Mouse (Mus musculus) erythroid progenitor cell, adult 5-6 weeks (primary cell): ENCODE results near the gene Ptch1. TPM values are rescaled to one million over a fixed set of nuclear protein-coding genes. Genes with fewer than 3 reads are reported as not detected.

Experiments used
- ATAC-seq: replicated peaks from 2 replicates; pipeline ENCODE4 v1.8.0; 2016; ENCODE audit warnings: moderate number of reproducible peaks, mild to moderate bottlenecking, moderate TSS enrichment, inconsistent platforms; ENCODE audit not compliant: poor library complexity, low FRiP score, severe bottlenecking
- total RNA-seq, 2 experiments: library from RNA; stranded (forward) in 1 of 2; stranded (reverse) in 1 of 2; fragments of 150-400 nt in 1 of 2; fragments of 186-747, 209-891 nt in 1 of 2; gene quantifications; 2 replicates each; pipeline versions ENCODE4 v1.2.3 to v1.2.4; 2015 to 2017; ENCODE audit warnings: low replicate concordance in 2 of 2

Gene Ptch1
- total RNA-seq, 2 experiments from 2014 or later, result 1.6 to 6.3 TPM

DNA sequence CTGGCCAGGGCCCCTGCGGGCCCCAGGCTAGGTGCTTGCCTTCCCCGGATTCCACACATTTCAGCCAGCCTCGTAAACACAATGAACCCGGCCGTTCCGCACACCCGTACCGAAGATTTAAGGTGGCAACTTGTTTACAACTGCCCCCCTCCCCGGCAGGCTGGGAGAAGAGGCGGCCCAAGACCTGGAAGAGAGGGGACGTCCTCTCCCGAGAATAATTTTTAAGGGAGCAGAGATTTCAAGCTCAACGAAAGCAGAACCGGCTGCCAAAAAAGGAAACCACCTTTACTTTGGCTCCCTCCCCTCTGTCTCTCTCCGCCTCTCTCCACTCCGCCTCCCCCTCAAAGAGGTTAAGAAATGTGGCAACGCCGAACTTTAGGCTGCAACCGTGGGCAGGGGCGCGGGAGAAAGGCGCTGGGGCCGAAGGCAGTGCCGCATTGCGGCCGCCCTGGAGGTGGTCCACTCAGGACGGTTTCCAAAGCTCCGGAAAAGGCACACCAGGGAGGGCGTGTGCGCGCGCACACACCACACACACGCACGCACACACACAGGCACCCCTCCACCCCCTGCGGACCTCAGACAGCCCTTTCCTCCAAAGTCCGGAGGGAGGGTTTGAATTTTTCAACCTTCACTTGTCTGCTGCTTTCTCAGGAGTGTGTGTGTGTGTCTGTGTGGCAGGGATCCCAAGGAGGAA, 8.6 kb downstream of the Ptch1 start:
- ATAC-seq, result 0 out of 2 replicates have a peak, but pooled peaks have one; percentile 26

DNA sequence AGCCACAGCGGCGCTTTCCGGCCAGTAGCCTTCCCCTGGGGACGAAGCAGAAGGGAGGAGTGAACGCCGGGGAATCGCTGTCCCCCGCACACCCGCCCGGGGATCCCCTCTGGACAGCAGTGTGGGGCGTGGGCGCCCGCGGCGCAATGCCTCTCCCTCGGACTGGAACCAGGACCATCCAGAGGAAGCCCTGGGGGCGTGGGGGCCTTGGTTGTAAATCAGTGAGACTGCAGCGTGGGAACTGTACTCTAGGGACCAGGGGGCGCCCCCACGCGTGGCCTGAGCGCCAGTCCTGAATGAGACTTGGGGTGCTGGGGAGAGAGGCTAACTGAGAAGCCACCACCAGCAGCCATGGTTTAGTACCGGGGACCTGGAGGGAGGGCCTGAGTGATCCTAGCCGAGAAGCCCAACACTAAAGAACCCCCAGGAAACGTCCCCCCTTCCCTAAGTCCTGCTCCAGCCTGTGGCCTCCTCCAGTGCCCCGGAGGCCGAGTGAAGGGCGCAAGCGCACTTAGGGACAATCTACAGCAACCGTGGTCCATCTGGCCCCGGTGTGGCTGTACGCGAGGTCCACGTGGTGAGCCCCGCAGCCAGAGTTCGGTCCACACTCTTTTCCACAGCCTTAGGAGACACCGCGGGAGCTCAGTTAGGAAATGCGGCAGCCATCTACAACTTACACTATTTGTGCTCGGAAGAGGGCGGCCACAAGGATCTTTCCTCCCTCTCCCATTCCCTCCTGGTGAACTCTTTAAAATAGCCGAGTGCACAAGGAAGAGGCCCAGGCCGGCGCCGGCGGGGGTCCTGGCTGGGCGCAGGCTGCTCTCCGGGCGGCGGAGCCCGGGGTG, 9.4 kb downstream of the Ptch1 start:
- no peak for ATAC-seq

DNA sequence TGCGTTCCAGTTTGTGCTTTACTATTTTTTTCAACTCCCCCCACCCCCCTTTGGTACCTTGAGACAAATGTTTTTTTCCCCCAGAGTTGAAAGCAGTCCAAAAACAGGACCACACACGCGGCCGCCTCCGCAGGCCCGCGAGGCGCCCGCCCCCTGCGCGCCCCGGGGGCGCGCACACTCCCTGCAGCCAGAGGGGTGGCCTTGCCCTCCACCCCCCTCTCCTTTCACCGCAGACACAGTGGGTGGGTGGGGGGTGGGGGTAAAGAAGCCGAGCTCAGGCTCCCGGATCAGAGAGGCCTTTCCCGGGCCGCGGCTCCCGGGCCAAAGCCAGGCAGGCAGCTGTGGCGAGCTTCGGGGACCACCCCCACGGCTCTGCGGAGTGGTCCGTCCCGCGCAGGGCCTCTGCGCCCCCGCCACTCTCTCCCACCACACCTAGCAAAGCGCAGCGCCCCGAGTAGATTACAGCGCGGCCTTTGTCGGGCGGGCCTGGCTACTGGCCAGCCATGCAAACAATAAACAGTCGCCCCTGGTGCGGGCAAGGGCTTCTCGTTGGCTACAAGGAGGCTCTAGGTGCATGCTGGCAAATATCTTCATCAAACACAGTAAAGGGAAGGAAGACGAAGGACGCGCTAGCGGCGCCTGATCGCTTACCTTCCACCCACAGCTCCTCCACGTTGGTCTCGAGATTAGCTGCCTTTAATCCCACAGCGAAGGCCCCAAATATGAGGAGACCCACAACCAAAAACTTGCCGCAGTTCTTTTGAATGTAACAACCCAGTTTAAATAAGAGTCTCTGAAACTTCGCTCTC, 10.2 kb downstream of the Ptch1 start:
- ATAC-seq, result no peak

DNA sequence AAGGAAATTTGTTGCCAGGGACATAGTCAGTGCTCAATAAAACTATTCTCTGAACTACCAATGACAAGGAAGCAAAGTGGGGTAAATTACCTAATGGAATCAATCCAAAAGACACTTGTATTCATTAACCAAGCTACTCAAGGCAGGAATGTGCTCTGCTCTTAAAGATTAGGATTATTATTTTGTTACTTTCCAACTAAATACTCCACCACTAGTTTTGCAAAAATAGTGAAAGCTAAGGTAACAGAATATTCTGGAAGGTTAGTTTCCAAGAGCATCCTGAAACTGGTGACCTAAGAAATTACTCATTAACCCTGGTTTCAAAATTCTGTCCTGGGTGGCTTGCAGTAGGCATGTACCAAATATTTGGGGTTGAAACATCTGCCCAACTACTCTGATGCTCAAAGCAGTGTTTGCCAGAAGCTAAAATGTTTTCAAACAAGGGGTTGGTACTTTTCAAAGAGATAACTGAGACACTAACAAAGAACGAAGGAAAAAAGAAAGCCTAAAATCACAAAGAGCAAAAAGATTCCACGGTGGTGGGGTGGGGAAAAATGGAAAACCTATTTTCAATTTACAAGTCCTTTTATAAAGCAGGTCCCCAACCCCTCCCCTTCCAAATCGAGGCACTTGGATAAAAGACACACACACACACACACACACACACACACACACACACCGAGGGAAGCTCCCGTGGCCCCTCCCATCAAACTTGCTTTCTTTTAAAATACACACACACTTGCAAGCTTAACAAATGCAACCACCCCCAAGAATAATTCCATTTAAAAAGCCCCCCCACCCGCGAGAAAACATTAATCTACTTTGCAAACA, 11.0 kb downstream of the Ptch1 start:
- no peak for ATAC-seq

DNA sequence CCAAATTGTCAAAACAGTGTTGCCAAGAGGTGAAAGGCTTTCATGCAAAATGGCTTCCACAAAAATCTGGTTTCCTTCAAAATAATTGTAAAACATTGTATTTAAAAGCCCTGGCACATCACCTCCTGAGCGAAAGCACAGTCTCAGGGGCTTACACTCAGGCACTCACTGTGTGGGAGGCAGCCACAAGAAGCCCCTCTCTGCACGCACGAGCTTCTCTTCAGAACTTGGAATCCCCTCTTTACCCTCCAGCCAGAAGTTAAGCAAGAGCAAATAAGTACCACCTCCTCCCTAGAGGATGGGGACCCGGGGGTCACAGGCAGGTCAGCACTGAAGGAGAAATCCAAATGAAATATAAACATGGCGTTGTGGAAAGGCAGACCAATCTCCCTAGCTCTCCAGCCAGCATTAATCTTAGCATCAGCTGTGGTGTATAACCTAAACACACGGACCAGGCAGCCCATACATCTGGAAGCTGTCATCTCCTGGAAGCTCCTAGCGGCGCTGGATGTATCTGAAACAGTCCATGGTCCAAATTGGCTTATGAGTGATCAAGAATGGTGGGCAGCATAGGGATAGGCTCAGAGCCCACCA, 15.0 kb downstream of the Ptch1 start:
- ATAC-seq, result no peak

DNA sequence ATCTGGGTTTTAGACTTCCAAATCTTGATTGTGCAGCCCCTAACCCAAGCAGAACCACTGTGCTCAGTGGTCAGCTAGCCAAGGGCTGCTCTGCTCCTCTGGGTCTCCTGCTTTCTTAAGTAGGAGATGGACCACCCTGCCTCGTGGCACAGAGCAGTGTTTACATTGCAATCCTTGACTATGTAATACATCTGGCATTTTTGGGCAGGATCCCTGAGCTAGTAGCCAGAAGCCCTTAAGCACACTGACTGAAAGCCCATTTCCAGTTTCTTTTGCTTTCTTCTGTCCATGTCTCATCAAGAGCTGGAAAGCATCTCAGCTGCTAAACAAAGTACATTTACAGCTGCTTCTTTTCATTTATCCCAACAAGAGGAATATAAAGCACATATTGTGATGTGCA, 17.0 kb downstream of the Ptch1 start:
- no peak for ATAC-seq

DNA sequence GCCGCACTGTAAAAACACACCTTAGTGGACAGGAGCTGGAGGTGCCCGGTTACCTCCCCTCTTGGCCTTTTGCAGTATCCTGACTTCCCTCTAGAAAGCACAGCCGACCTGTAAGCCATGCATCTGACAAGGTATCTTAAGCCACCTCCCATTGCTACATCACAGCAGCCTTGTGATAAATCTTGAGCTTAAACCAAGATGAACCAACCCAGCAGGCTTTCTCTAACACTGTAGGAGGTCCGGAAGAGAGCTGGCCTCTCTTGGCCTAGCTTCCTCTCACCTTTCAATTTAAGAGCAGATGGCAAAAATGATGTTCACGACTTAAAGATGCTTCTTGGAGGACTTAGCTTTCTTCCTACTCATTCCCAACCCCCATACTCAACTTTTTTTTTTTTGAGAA, 17.5 kb downstream of the Ptch1 start:
- ATAC-seq, result no peak

DNA sequence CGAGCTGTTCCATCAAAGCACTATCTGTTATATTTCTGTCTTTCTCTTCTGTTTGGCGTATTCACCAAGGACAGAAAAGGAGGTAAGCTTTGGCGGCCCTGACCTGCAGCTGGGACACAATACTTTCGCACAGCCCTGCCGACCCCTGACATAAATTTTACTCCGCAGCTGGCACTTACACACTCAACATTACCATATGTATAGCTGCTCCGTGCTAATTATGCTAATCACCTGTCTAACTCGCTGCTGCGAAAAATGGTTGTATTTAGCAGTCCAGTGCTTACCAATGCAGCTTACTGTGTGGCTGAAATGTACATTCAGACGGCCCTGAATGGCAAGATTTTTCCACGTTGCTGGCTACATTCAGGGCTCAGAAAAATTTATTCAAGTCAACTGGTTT, 18.8 kb downstream of the Ptch1 start:
- ATAC-seq, result no peak

DNA sequence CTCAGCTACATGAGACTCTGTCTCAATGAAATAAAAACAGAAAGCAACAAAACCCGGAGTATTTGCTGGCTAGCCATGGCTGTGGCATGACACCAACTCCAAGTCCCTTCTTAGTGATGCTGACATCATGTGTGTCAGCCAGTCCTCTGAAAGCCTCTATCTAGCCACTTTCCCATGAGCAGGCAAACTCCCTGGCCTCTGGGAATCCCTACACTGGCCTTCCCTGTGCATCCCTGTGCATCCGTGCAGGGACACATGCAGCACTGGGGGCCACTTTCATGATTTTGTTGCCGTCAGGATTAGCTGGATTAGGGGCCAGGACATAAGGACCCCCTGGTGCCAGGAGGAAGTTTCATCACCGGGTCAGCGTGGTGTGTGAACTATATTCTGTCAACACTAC, 20.0 kb downstream of the Ptch1 start:
- peak; percentile 31; the same call in 1 of the 2 replicates for ATAC-seq

DNA sequence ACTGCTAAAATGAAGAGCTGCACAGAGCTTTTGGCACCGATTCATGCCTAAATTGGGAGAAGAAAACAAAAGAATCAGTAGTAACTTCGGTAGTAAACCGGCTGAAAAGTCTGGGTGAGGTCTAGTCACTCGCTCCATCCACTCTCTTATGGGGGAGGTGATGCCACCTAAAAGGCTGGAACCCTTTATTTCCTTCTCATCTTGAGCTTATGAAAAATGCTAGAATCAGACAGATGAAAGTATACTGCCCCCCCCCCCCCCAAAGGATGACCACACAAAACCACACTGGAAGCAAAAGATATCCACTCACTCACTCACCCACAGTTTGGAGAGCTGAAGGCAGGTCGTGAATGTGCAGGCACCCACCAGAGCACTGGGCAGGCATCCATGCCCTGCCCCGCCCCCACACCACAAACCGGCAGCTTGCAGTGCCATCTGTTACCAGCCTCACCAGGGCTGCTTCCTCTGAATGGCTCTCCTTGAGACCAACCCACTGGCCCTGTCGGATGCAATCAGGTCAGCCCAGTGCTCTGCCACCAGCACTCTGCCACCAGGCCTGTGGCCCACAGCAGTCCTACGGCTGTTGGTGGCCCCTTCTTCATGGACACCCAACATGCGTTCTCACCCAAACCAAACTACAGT, 21.0 kb downstream of the Ptch1 start:
- ATAC-seq, result no peak

DNA sequence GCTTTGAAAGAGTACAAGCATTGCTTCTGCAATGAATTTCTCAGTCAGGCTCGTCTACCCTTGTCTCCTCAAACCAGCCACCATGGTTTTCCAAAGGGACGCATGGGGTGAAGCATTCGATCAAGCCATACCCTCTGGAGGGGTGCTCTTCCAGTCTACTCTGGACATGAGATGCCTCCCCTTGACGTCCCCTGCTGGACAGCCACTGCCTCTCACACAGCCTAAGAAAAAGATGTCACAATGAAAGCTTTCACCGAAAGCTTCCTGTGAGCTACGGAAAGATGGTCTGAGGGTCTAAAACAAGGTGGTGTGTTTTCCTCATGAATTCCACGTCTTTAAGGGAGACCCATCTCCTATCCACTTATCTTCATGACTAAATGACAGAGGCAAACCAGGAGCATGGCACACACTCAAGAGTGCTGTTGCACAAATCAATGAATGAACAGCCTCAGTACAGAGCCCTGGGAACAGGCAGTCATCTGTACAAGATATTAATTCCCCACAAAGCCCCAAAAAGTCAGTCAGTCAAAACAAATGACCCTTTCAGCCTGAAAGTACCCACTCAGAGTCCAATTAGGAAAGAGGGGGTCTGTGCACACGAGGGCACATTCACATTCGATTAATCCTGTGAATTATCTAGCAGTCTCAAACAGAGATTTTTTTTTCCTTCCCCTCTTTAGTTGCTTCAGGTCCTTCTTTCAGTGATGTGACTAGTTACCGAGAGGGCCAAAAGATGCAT, 21.7 kb downstream of the Ptch1 start:
- no peak for ATAC-seq

DNA sequence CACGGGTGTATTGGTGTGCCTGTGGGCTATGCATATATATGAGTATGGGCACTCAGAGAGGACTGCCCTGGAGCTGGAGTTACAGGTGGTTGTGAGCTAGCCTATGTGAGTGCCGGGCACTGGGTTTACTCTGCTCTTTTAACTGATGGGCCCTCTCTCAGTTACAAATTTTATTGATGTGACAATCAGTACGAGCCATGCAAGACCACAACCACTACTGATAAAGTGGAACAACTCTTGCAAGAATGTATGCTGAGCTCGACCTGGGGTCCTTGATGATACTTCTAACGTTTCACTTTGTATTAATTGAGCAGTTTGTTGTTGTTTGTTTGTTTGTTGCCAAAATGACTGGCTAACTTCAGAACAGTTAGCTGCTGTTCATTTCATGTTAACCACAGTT, 23.0 kb downstream of the Ptch1 start:
- ATAC-seq, result no peak

DNA sequence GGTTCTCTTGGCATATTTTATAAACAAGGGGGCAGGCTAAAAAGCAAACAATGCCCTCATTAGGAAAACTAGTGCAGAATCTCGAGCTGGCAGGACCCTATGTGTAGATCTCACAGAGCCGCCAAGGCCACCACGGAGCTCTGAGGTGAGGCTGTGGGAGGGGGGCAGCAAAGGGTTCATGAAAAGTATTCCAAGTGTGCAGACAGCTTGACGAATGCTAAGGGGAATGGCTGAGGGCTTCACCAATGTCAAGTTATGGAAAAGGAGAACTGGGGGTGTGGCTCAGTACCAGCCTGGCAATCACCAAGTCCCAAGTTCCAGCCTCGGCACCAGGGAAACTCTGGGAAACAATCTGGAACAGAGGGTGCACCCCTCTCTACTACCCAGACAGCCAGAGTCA, 24.2 kb downstream of the Ptch1 start:
- no peak for ATAC-seq

DNA sequence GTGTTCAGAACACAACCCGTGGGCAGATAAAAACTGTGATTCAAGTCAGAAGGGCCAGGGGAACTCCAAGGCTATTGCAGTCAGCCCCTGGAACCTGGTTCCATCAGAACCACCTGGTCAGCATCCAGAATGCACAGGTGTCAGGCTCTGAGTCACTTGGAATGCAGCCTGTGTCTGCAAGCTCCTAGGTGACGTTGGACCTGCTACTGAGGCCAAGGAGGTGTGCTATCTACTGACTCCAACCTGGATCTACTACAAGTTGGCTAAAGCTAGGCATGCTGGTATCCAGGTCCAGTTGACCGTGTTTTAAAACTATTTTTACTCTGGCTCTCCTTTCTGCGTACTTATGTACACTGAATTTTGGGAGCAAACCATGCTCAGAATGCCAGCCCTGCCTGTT, 24.8 kb downstream of the Ptch1 start:
- no peak for ATAC-seq

DNA sequence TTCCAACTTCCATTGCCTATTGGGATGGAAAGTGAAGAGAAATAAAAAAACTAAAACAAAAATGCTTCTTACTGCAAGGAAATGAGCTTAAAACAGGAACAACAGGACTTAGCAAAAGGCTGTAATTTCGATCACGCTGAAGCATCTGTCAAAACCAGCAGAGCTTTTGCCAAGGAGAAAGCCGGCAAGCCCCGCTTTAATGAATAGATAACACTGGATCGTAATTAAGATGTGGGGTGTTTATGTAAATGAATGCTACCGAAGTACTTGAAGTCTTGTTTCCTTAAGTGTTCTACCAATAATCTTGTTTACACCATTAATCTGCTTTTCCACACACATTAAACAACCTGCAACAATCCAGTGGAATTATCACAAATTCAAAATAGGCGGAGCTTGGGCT, 28.1 kb downstream of the Ptch1 start:
- no peak for ATAC-seq

DNA sequence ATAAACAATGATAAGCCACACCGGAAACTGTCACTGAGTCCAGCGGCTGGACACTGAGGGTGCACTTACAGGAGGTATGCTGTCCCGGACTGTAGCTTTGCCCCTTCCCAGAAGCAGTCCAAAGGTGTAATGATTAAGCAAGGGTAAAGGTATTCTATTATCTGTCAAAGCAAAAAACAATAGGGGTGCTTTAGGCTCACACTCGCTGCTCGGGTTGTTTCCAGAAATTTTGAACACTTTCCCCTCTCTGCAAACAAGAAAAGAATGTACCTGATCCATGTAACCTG, 28.5 kb downstream of the Ptch1 start:
- ATAC-seq, result no peak

DNA sequence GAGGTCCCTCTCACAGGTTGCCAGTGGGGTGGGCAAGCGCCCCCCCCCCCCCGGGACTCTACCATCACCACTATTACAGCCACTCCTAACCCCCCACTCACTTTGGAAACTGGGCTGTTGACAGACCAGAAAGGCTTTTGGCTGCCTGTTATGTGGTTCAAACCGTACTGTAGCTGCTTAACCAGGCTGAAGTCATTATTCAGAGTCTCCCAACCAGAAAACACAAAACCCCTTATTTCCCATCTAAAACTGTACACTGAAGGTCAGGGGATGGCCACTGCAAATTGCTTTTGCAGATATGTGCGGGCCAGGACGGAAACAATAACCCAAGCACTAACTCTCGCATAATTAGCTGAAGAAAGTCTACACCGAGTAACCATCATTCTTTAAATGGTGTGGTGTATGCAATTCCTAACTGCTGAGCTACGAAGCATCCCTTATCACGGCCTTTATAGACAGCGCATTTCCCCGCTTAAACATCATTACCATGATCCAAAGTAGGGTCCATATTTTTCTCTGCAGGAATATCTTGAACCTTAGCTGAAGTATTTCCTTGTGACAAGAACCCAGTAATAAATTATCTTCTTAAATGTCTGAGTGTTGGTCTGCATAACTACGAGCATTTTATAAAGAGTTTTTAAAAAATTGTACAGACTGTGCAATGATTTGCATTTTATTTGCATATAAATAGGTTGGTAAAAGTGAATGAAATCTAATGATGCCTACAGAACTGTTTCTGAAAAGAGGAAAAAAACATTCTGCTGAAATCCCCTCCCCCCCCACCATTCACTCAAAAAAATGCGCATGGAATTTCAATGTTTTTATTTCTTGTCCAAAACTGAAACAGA, 29.1 kb downstream of the Ptch1 start:
- ATAC-seq, result no peak

DNA sequence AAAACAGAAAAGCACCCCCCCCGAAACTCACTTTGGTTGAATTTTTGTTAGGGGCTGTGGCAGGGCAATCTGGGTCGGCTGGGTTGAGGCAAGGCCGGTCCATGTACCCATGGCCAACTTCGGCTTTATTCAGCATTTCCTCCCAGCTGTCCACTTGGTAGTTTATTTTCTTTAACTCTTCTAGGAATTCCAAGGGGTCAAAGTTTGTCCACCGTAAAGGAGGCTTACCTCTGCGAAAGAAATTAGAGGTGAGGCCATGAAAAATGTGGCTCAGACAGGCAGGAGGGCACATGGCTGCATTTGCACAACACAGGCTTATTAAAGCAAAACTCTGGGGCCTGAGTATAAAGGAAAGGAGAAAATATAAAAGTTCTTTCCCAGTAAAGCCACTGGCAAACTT, 29.9 kb downstream of the Ptch1 start:
- ATAC-seq, result no peak
